Mouse (Mus musculus) hindbrain, postnatal 0 days (tissue): ENCODE data around the gene Mtap. TPM values are rescaled to one million over a fixed set of nuclear protein-coding genes. Genes with fewer than 3 reads are reported as not detected.

Source experiments
- ATAC-seq: fragments of 200-750 bp; cut with Nextera tagmentation; 2 replicates; pipeline ENCODE4 v1.8.0; 2017; ENCODE audit warnings: mild to moderate bottlenecking, moderate TSS enrichment, moderate library complexity
- DNase-seq: peaks from one replicate; pipeline ENCODE4 v3.0.0-alpha.2; 2015; ENCODE audit warnings: low spot score
- H3K27ac ChIP-seq: fragments of 300-500 bp; sonication (generic); 2 replicates; pipeline ENCODE4 v1.5.1; 2014; ENCODE audit warnings: mild to moderate bottlenecking
- H3K27me3 ChIP-seq: fragments of 300-500 bp; sonication (generic); 2 replicates; pipeline ENCODE4 v1.6.1; 2014; ENCODE audit warnings: low read length, mixed read lengths; ENCODE audit not compliant: insufficient read depth
- H3K36me3 ChIP-seq: fragments of 300-500 bp; sonication (generic); 2 replicates; pipeline ENCODE4 v1.6.1; 2014; ENCODE audit warnings: low read length, mixed read lengths; ENCODE audit not compliant: insufficient read depth
- H3K4me1 ChIP-seq: fragments of 300-500 bp; sonication (generic); 2 replicates; pipeline ENCODE4 v1.6.1; 2014; ENCODE audit warnings: antibody characterized with exemption, low read length, mixed read lengths; ENCODE audit not compliant: insufficient read depth
- H3K4me2 ChIP-seq: fragments of 300-500 bp; sonication (generic); 2 replicates; pipeline ENCODE4 v1.6.1; 2014; ENCODE audit warnings: low read depth, mild to moderate bottlenecking, low read length, moderate library complexity, mixed read lengths
- H3K4me3 ChIP-seq: fragments of 300-500 bp; sonication (generic); 2 replicates; pipeline ENCODE4 v1.5.1; 2014; ENCODE audit warnings: low read length
- H3K9ac ChIP-seq: fragments of 300-500 bp; sonication (generic); replicated peaks from 2 replicates; pipeline ENCODE4 v1.6.1; 2014; ENCODE audit warnings: mild to moderate bottlenecking, low read length, moderate library complexity, mixed read lengths
- H3K9me3 ChIP-seq: fragments of 300-500 bp; sonication (generic); 2 replicates; pipeline ENCODE4 v1.6.1; 2016; ENCODE audit warnings: low read length, mixed read lengths
- CTCF ChIP-seq: IDR thresholded peaks from 2 replicates; pipeline ENCODE4 v1.5.1; 2016; ENCODE audit warnings: antibody characterized with exemption, control low read depth, low read depth
- WGBS: fragments of 180-500 bp; shearing (Covaris S2); extraction: QIAGEN DNeasy Blood & Tissue Kit; methylation state at CpG from one replicate; pipeline ENCODE4 v1.1.7; 2014; 5-methylcytosine and 5-hydroxymethylcytosine counted together
- polyA plus RNA-seq: library from polyadenylated mRNA; unstranded; fragments of >200 nt; fragmentation: Nextera tagmentation; extraction: Ambion mirVana; gene quantifications from 2 replicates; pipeline ENCODE4 v1.2.1, GENCODE M21; 2015
- total RNA-seq: library from RNA; depleted of rRNA; stranded (reverse); fragments of >200 nt; gene quantifications from 2 replicates; pipeline ENCODE4 v1.2.3, GENCODE M21; 2014

Mtap gene
- total and polyA plus RNA-seq, 2 experiments from 2014 or later, result 9.9 to 26.1 TPM

DNA sequence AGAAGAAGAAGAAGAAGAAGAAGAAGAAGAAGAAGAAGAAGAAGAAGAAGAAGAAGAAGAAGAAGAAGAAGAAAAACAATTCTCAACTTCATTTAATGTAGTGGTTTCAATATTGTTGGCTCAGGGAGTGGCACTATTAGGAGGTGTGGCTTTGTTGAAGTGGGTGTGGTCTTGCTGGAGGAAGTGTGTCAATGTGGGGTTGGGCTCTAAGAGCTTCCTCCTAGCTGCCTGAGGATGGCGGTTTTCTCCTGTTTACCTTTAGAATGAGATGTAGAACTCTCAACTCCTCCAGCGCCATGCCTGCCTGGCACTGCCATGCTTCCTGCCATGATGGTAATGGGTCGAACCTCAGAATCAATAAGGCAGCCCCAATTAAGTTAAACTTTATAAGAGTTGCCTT is 5.1 kb upstream of the Mtap start:
- Histone ChIP-seq H3K27me3 (no peaks in the 10 kb centered on the region), H3K4me3 (no peak overlapping the region), H3K4me2 (no peak overlapping the region), H3K36me3 (no peaks in the 10 kb centered on the region), H3K9ac (no peak overlapping the region), H3K4me1 (no peaks in the 10 kb centered on the region), H3K27ac (no peak overlapping the region), H3K9me3 (no peaks in the 10 kb centered on the region)
- no peak for TF ChIP-seq CTCF
- ATAC-seq, result no peak
- 85% methylated on average over 3 of the region's 3 CpGs for WGBS
- no peak for DNase-seq

DNA sequence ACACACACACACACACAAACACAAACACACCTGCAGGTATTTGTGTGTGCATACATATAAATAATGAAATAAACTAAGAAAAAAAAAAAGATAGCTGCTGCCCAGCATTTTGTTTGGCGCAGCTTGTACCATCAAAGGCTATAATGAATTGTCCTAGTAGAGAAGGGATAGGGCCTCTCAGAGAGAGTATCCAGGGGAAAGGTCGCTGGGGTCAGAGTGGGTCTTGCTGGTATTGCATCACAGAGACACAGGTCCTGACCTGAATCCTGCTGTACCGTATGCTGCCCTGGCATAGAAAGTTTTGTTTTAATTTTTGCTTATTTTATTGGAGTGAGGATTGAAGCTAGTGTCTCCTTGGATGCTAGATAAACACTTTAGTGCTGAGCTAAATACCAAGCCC is 566 bp upstream of the Mtap start:
- DNase-seq (no peak), ATAC-seq (no peak)
- Histone ChIP-seq H3K36me3 (no peaks in the 10 kb centered on the region), H3K27ac (no peak overlapping the region), H3K9me3 (no peaks in the 10 kb centered on the region), H3K4me1 (peaks cover 5% of the 10 kb centered on the region; the same call in 1 of the 2 replicates), H3K9ac (no peak overlapping the region), H3K27me3 (no peaks in the 10 kb centered on the region), H3K4me3 (peak overlapping the region; percentile 94), H3K4me2 (peak overlapping the region; percentile 99)
- no peak for TF ChIP-seq CTCF
- WGBS, result 44% methylated on average over 3 of the region's 3 CpGs

DNA sequence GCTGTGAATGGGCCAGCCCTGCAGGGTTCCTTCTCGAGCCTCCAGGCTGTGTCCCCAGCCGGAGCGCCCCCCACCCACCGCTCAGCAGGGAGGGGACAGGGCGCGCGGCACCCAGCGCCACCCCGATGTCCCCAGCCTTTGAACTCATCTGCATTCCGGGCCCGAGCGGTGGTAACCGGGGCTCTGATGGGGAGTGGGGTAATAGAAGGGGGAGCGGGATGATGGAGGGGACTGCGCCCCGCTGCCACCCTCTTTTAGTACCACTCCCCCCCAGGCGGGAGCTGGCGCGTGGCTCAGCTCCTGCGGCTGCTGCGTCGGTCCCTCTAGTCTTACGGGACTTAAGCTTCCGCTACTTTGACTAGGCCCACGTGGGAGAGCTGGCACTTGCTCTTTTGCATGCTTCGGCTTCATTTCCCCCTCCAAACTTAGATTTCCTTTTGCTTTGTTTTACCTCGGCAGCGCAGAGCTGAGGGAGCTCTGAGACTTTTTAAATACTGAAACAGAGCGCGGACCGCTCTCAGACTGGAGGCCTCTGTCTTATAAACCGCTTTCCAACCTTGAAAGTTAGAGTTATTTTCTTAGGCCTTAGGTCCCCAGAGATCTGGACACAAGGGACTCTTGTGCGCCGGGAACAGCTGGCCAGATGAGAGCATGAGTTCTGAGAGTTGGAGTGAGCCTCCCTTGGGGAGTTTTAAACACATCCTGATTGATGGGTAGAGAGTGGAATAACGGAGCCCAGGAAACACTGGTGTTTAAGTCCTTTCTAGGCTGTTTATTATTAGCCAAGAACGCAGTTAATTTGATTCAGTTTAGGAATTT is 829 bp downstream of the Mtap start:
- DNase-seq (peak; percentile 51), ATAC-seq (no peak; the same call in 1 of the 2 replicates)
- no peaks in the 10 kb centered on the region for H3K36me3 ChIP-seq
- peak overlapping the region; percentile 73 for H3K9ac ChIP-seq
- TF ChIP-seq CTCF, result no peak
- peak overlapping the region; percentile 94 for H3K4me3 ChIP-seq
- peak overlapping the region; percentile 99 for H3K4me2 ChIP-seq
- peak overlapping the region; percentile 78 for H3K27ac ChIP-seq
- no peaks in the 10 kb centered on the region for H3K27me3 ChIP-seq
- WGBS, result under 1% methylated on average over 35 of the region's 36 CpGs
- peaks cover 5% of the 10 kb centered on the region; the same call in 1 of the 2 replicates for H3K4me1 ChIP-seq
- H3K9me3 ChIP-seq, result no peaks in the 10 kb centered on the region

DNA sequence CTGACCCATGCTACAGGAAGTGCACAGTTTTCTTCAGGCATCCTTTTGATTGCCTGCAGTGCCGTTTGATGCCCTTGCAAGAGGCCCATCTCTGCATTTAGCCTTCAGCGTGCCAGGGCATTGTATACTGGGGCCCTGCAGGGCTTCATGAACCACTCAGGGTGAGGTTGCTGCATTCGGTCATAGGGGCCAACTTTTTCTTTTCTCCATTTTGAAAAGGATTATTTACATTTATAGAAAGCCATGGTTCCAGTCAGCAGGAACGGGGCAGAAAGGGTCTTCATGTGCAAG is 1.4 kb downstream of the Mtap start:
- H3K9me3 ChIP-seq, result no peaks in the 10 kb centered on the region
- no peak overlapping the region for H3K27ac ChIP-seq
- no peak for TF ChIP-seq CTCF
- ATAC-seq (no peak), DNase-seq (no peak)
- peak overlapping the region; percentile 99 for H3K4me2 ChIP-seq
- no peaks in the 10 kb centered on the region for H3K36me3 ChIP-seq
- H3K4me1 ChIP-seq, result peaks cover 5% of the 10 kb centered on the region; the same call in 1 of the 2 replicates
- H3K9ac ChIP-seq, result 0 out of 2 replicates have a peak overlapping the region, but pooled peaks have one; percentile 73
- peak overlapping the region; percentile 94 for H3K4me3 ChIP-seq
- H3K27me3 ChIP-seq, result no peaks in the 10 kb centered on the region
- 20% methylated on average over 4 of the region's 4 CpGs for WGBS

DNA sequence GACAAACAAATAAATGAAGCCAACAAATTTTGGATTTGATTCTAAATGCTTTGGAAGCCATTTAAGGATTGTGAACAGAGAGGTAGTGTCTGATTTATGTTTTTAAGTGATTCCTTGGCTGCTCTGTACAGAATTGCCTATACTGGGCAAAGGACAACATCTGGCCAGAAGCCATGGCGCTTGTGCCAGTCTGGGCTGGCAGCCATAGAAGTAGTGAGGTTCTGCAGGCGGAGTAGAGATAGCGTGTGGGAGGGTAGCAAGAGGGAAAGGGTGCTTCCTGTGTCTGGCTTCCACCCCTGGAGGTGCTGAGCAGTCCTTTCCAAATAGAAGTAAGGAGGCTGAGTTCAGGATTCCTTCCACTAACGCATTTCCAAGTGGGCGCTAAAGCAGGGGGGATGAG is 3.9 kb downstream of the Mtap start:
- no peak overlapping the region for H3K9ac ChIP-seq
- no peak overlapping the region for H3K4me3 ChIP-seq
- no peak for ATAC-seq
- no peak overlapping the region for H3K27ac ChIP-seq
- peak; percentile 71 for DNase-seq
- no peaks in the 10 kb centered on the region for H3K36me3 ChIP-seq
- H3K27me3 ChIP-seq, result no peaks in the 10 kb centered on the region
- 55% methylated on average over 5 of the region's 5 CpGs for WGBS
- no peaks in the 10 kb centered on the region for H3K9me3 ChIP-seq
- peaks cover 5% of the 10 kb centered on the region; the same call in 1 of the 2 replicates for H3K4me1 ChIP-seq
- TF ChIP-seq CTCF, result no peak
- H3K4me2 ChIP-seq, result no peak overlapping the region

DNA sequence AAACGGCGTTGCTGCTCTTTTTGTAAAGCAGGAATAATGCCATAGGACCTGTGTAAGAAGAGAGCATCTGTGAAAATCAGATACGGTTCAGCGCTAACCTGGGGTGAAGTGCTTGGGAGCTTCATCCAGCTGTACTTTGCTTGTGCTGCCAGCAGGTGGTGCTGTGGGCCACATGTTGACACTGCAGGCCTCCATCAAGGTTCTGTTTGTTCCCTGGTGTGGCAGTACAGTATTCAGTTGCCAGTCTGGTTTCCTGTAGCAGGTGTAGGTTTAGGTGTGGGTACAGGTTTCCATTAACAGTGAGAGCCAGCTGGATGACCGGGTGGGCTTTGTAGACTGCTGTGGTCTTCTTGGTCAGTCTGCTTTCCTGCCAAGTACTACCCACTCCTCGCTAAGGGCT is 8.5 kb downstream of the Mtap start:
- no peaks in the 10 kb centered on the region for H3K9me3 ChIP-seq
- DNase-seq (peak; percentile 84), ATAC-seq (peak; percentile 80)
- H3K27ac ChIP-seq, result no peak overlapping the region
- no peaks in the 10 kb centered on the region for H3K4me1 ChIP-seq
- H3K36me3 ChIP-seq, result no peaks in the 10 kb centered on the region
- no peak overlapping the region for H3K4me3 ChIP-seq
- no peak overlapping the region for H3K4me2 ChIP-seq
- 42% methylated on average over 6 of the region's 6 CpGs for WGBS
- no peak overlapping the region for H3K9ac ChIP-seq
- peak; percentile 95 for TF ChIP-seq CTCF
- no peaks in the 10 kb centered on the region for H3K27me3 ChIP-seq

DNA sequence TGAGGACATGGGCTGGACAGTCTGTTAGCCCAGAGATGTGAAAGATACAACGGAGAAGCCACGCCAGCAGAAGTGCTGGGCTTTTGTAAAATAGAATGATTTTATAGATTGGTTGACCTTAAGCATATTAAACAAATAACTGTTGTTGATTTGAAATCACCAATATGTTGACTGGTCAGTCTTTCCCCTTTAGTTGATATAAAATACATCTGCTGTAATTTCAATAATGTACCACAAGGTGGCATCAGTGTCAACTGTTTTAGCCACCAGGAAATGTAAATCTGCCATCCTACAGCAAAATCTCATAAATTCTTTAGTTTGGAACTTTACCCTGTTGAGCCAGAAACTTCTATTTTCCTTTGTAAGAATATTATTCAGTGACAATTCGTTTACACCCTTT is 9.4 kb downstream of the Mtap start:
- 42% methylated on average over 3 of the region's 3 CpGs for WGBS
- H3K27me3 ChIP-seq, result no peaks in the 10 kb centered on the region
- ATAC-seq (no peak), DNase-seq (peak; percentile 74)
- H3K4me3 ChIP-seq, result no peak overlapping the region
- no peak overlapping the region for H3K4me2 ChIP-seq
- no peaks in the 10 kb centered on the region; the same call in 1 of the 2 replicates for H3K36me3 ChIP-seq
- no peaks in the 10 kb centered on the region for H3K9me3 ChIP-seq
- TF ChIP-seq CTCF, result peak; percentile 75
- no peak overlapping the region for H3K9ac ChIP-seq
- no peaks in the 10 kb centered on the region for H3K4me1 ChIP-seq
- H3K27ac ChIP-seq, result no peak overlapping the region
